Mouse (Mus musculus) left cerebral cortex, postnatal 14 days (tissue): ENCODE results near the gene Vat1. TPM values are rescaled to one million over a fixed set of nuclear protein-coding genes. Genes with fewer than 3 reads are reported as not detected.

ENCODE experiments used
- DNase-seq, 2 experiments: peaks; one replicate each; pipeline ENCODE4 v3.0.0; 2021 to 2022; ENCODE audit warnings: low spot score in 2 of 2, mixed read lengths in 1 of 2
- intact Hi-C: fragments of 180-260 bp; cut with DNase I; formaldehyde crosslinking; loops from one replicate; pipeline ENCODE4 v1.15.1; 2025
- microRNA-seq, 2 experiments: library from miRNA; unstranded; fragments of <30 nt; microRNA quantifications; one replicate each; pipeline ENCODE4 v1.2.0; 2022
- total RNA-seq, 2 experiments: library from RNA; stranded (reverse); gene quantifications; 2 replicates each; pipeline ENCODE4 v1.2.3; 2021

Gene Vat1
- total RNA-seq, 2 experiments from 2014 or later, result 36.4 to 44.8 TPM

DNA sequence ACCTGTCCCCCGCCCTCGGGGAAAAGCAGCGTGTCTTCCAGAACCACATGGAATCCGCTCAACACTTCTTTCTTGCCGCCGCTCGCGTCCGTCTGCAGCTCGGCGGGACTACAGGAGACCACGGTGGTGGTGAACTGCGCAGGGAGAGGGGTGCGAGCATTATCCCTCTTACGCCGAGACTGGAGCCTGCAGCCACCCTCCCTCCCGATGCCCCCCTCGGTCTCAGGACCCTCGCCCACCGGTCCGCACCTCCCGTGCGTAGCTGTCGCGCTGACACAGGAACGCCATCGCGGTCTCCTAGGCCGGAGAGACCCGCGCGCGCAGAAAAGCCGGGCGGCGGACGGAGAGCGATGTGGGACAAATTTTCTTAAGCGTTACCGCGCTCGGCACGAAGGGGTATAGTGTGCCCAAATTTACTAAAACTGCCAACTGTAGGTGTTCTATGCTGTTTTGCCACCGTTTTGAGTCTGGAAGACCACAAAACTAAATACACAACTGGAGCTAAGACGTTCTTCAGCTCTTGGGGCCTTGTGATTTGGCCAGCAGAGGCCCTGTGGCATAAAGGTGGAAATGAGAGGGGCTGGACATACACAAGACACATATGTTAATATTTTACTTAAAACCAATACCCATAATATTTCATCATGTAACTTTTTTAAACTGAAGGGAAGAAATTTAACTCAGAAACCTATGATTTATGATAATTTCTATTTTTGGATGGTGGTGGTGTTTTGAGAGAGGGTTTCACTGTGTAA, 48.8 kb downstream of the Vat1 start, which contains the start of gene Aarsd1:
Aarsd1 (minus strand) TSS at position 515 of the 755 bp plus-strand sequence.
- intact Hi-C loops, result no loop called here
- DNase-seq, result peak; percentile 84 to 91

DNA sequence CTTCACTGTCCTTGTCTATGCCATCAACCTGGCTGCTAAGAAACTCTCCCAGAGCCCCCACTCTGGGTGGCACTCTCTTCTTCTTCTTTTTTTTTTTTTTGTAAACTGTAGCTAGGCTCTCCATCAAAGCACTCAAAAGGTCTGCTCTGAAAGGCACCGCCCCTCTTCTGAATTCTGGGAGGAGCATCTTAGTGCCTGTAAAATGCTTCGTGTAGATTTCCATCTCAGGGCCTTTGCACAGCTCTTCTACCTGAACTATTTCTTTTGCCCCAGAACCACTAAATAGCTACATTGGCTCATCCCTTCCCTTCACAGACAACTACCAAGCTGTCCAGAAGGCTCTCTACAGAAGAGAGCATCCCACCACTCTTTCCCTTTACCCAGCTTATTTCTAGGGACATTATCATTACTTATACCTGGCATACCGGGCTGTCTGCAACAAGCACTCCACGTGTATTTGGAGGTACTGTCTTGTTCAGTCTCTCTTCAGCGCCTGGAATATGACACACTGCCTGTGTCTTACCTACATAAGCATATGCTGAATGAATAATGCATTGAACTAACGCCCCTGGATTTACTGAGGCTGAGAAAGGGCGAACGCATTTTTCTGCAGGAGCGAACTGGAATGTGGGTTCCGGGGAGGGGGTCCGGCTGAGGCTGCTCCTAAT, 49.5 kb downstream of the Vat1 start:
- intact Hi-C loops, result no loop called here
- no peak for DNase-seq

DNA sequence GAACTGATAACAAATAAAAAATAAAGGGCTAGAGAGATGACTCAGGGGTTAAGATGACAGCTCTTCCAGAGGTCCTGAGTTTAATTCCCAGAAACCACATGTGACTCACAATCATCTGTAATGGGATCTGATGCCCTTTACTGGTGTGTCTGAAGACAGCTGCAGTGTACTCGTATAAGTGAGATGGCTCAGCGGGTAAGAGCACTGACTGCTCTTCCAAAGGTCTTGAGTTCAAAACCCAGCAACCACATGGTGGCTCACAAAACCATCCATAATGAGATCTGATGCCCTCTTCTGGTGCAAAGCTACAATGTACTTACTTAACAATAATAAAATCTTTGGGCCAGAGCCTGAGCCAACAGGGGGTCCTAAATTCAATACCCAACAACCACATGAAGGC, 50.7 kb downstream of the Vat1 start:
- intact Hi-C loops, result no loop called here

More for the DNA sequence above, 50.7 kb downstream of the Vat1 start:
- DNase-seq, result no peak

Small RNAs within 50 kb of the gene (microRNA-seq; reads per million reads assigned to microRNA genes)
- 0 to 1.8 reads per million in 2 experiments for gene Mir6929

Other genes starting within 250 kb of the Vat1 start
- gene Ezh1, start 239.8 kb downstream of the Vat1 start, total RNA-seq, result 10 to 100 TPM; 32.4 TPM
- gene Ramp2, start 220.2 kb downstream of the Vat1 start, total RNA-seq, result 10 to 100 TPM; 40.4 to 44.7 TPM
- gene Vps25, start 212.5 kb downstream of the Vat1 start, total RNA-seq, result 10 to 100 TPM; 74.6 to 86.7 TPM
- gene Wnk4, start 205.7 kb downstream of the Vat1 start, total RNA-seq, result 1 to 10 TPM; 4.7 to 5.7 TPM
- under 1 TPM; 0.27 to 0.59 TPM for gene Cntd1, start 187.2 kb downstream of the Vat1 start, total RNA-seq
- 100 to 1,000 TPM in 1 of 2 experiments, 10 to 100 TPM in 1; 97.6 to 101 TPM for gene Coa3, start 187.1 kb downstream of the Vat1 start, total RNA-seq
- 100 to 1,000 TPM; 198 to 207 TPM for gene Becn1, start 163.9 kb downstream of the Vat1 start, total RNA-seq
- gene Psme3, start 150.0 kb downstream of the Vat1 start, total RNA-seq, result 100 to 1,000 TPM in 1 of 2 experiments, 10 to 100 TPM in 1; 99.8 to 111 TPM
- gene Aoc2, start 141.2 kb downstream of the Vat1 start, total RNA-seq, result 1 to 10 TPM; 3.4 to 5.4 TPM
- gene Aoc3, start 135.6 kb downstream of the Vat1 start, total RNA-seq, result 1 to 10 TPM; 1.8 to 2.9 TPM
- gene G6pc, start 98.7 kb downstream of the Vat1 start, total RNA-seq, result not detected
- 10 to 100 TPM; 33.4 to 42.2 TPM for gene Aarsd1, start 48.6 kb downstream of the Vat1 start, total RNA-seq
- gene Gm27029, start 41.4 kb downstream of the Vat1 start, total RNA-seq, result 1 to 10 TPM; 4.5 to 9.7 TPM
- gene Rundc1, start 41.1 kb downstream of the Vat1 start, total RNA-seq, result 10 to 100 TPM; 31.1 to 32.6 TPM
- gene Ptges3l, start 40.9 kb downstream of the Vat1 start, total RNA-seq, result 1 to 10 TPM; 2.8 to 5.7 TPM
- gene Rpl27, start 23.9 kb downstream of the Vat1 start, total RNA-seq, result 10 to 100 TPM; 41.0 to 43.6 TPM
- gene Ifi35, start 17.8 kb downstream of the Vat1 start, total RNA-seq, result 1 to 10 TPM in 1 of 2 experiments, under 1 TPM in 1; 0.97 to 2.6 TPM
- 100 to 1,000 TPM; 148 to 154 TPM for gene Rnd2, start 1.2 kb downstream of the Vat1 start, total RNA-seq
- gene Brca1, start 85.7 kb upstream of the Vat1 start, total RNA-seq, result 1 to 10 TPM; 1.4 to 2.0 TPM
- gene Nbr1, start 85.9 kb upstream of the Vat1 start, total RNA-seq, result 100 to 1,000 TPM; 115 to 116 TPM
- 1 to 10 TPM; 1.3 to 2.0 TPM for gene Tmem106a, start 116.0 kb upstream of the Vat1 start, total RNA-seq
- gene Gm11634, start 133.0 kb upstream of the Vat1 start, total RNA-seq, result not detected
- gene Rdm1, start 161.0 kb upstream of the Vat1 start, total RNA-seq, result 1 to 10 TPM; 4.3 to 4.9 TPM
- gene Arl4d, start 199.3 kb upstream of the Vat1 start, total RNA-seq, result 10 to 100 TPM; 23.2 to 39.8 TPM